Mouse (Mus musculus) bone marrow, adult 2 months (tissue): Measurements from ENCODE around the gene Dagla. TPM values are rescaled to one million over a fixed set of nuclear protein-coding genes. Genes with fewer than 3 reads are reported as not detected.

Experiments used
- H3K27ac ChIP-seq: fragments of 200-500 bp; 2 replicates; pipeline ENCODE4 v1.5.1; 2012; ENCODE audit warnings: low read depth, mild to moderate bottlenecking, control low read depth, inconsistent platforms, low read length; ENCODE audit not compliant: control insufficient read depth, poor library complexity, insufficient read depth
- H3K4me1 ChIP-seq: fragments of 200-500 bp; 2 replicates; pipeline ENCODE4 v1.6.1; 2011; ENCODE audit warnings: low read length; ENCODE audit not compliant: control insufficient read depth, insufficient read depth
- H3K4me3 ChIP-seq: fragments of 200-500 bp; replicated peaks from 2 replicates; pipeline ENCODE3; 2011; ENCODE audit warnings: mild to moderate bottlenecking, low read depth, low read length, control low read depth; ENCODE audit not compliant: control insufficient read depth
- CTCF ChIP-seq: fragments of 200-500 bp; IDR thresholded peaks from 2 replicates; pipeline ENCODE4 v1.5.1; 2011; ENCODE audit warnings: low read length, control low read depth; ENCODE audit not compliant: control insufficient read depth, insufficient read depth
- POLR2A ChIP-seq: fragments of 200-500 bp; IDR thresholded peaks from 2 replicates; pipeline ENCODE4 v1.6.1; 2011; ENCODE audit warnings: low read depth, mild to moderate bottlenecking, control low read depth, low read length, borderline replicate concordance; ENCODE audit not compliant: control insufficient read depth
- WGBS: fragments of 180-500 bp; shearing (Covaris S2); methylation state at CpG from one replicate; pipeline ENCODE4 v1.1.7; 2018; 5-methylcytosine and 5-hydroxymethylcytosine counted together
- polyA plus RNA-seq: library from polyadenylated mRNA; stranded (reverse); fragments of >200 nt; gene quantifications from 2 replicates; pipeline ENCODE4 v1.2.4, GENCODE M21; 2011; ENCODE audit warnings: low replicate concordance; ENCODE audit not compliant: missing spikeins, insufficient read depth, insufficient read length

Gene Dagla
- polyA plus RNA-seq, 1 experiment = not detected

- 1% methylated on average over 5 of the region's 5 CpGs for WGBS
- Histone ChIP-seq H3K4me1 (no peaks in the 10 kb centered on the region; the same call in 1 of the 2 replicates), H3K4me3 (peak overlapping the region; percentile 34), H3K27ac (no peak overlapping the region)
- TF ChIP-seq POLR2A = no peak
- no peak for TF ChIP-seq CTCF
Measured at GRCm38 (mm10) chr19:10204616-10205001, 100.1 kb downstream of the Dagla start.

GRCm38 (mm10) chr19:10203848-10204615, 100.6 kb downstream of the Dagla start, which contains the start of the genes Tmem258 and Fen1:
TSS of gene Tmem258 (plus strand) at chr19:10204014.
TSS of gene Fen1 (minus strand) at chr19:10204169.
- WGBS = under 1% methylated on average over 40 of the region's 40 CpGs
- peak within 1 kb of the TSS; percentile 90 for H3K4me3 ChIP-seq
- TF ChIP-seq CTCF (no peak), POLR2A (peak; percentile 58; the same call in 1 of the 2 replicates)
- H3K27ac ChIP-seq = peak within 1 kb of the TSS; percentile 82
- H3K4me1 ChIP-seq = no peaks in the 10 kb centered on the region; the same call in 1 of the 2 replicates

- no peak for TF ChIP-seq CTCF
- peak; percentile 65; the same call in 1 of the 2 replicates for TF ChIP-seq POLR2A
- Histone ChIP-seq H3K4me3 (peak overlapping the region; percentile 90), H3K4me1 (no peaks in the 10 kb centered on the region; the same call in 1 of the 2 replicates), H3K27ac (peak overlapping the region; percentile 82)
- 1% methylated on average over 23 of the region's 23 CpGs for WGBS
Measured at GRCm38 (mm10) chr19:10203146-10203847, 101.4 kb downstream of the Dagla start.

DNA sequence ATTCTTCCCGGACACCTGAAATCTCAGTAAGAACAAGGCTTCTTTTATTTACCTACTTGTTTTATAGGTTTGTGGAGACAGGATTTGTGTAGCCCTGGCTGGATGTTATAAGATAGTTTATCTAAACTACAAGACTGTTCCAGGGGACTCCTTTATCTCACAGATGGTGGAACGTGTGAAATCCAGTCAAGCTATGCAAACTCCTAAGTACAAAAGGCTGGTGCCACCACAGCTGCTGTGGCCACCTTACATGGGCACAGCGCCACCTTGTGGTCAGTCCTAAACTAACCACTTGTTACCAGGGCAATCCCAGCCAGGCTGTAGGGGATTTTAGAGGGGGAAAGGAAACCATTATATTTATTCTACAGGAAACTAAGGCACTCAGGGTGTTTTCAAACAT, 106.0 kb downstream of the Dagla start:
- TF ChIP-seq POLR2A (no peak), CTCF (peak; percentile 98)
- no peak overlapping the region for H3K4me3 ChIP-seq
- no peaks in the 10 kb centered on the region; the same call in 1 of the 2 replicates for H3K4me1 ChIP-seq
- no peak overlapping the region for H3K27ac ChIP-seq
- WGBS = 24% methylated on average over 3 of the region's 3 CpGs

DNA sequence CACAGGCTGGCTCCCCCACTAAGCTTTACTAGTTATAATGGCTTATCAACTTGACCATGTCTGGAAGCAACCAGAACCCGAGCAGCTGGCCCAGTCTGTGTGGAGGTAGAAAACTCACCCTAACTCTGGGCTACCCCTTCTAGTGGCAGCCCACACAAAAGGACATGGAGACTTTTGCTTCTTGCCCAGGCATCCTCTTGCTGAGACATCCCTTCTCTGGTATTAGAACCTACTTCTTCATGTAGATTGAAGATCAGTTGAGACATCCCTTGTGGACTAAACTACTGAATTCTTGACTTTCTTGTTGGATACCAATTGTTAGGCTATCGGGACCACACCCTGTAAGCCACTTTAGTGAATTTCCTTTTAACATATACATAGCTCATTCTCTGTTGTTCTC, 106.4 kb downstream of the Dagla start:
- Histone ChIP-seq H3K4me1 (no peaks in the 10 kb centered on the region; the same call in 1 of the 2 replicates), H3K4me3 (no peak overlapping the region), H3K27ac (no peak overlapping the region)
- WGBS = 83% methylated on average over 2 of the region's 2 CpGs
- TF ChIP-seq CTCF = no peak
- no peak for TF ChIP-seq POLR2A

DNA sequence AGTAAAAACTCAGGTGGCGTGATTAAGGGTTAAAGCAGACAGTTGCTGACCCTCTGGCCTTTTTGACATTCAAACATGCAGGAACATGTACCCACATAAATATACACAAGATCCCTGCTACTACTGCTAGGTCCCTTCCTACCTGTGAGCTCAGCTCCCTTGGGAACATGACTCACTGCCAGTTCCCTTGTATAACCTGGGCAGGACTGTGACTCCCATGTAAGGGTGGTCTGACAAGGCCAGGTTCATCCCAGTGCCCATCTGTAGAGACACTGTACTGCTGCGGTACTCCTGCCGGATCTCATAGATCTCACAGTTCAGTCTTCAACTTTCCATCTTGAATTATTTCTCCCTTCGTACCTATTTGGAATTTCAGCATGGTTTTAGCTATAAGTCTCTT, 107.5 kb downstream of the Dagla start:
- Histone ChIP-seq H3K4me3 (no peak overlapping the region), H3K4me1 (no peaks in the 10 kb centered on the region; the same call in 1 of the 2 replicates), H3K27ac (no peak overlapping the region)
- WGBS = 90% methylated on average over 4 of the region's 4 CpGs
- TF ChIP-seq CTCF (no peak), POLR2A (no peak)

Other genes starting within 250 kb of the Dagla start
- gene Fads2, start 203.1 kb downstream of the Dagla start, polyA plus RNA-seq = 10.1 and 17.5 TPM in 2 replicates
- 20.9 and 24.8 TPM in 2 replicates for gene Fads1, start 122.0 kb downstream of the Dagla start, polyA plus RNA-seq
- gene Tmem258, start 100.9 kb downstream of the Dagla start, polyA plus RNA-seq = 54.6 and 126 TPM in 2 replicates
- gene Fen1, start 100.7 kb downstream of the Dagla start, polyA plus RNA-seq = 64.3 and 77.3 TPM in 2 replicates
- 0.35 TPM in 1 of 2 replicates, not detected in the other for gene Myrf, start 64.1 kb downstream of the Dagla start, polyA plus RNA-seq
- gene Syt7, start 84.2 kb upstream of the Dagla start, polyA plus RNA-seq = 0.37 and 1.9 TPM in 2 replicates
- gene Lrrc10b, start 152.6 kb upstream of the Dagla start, polyA plus RNA-seq = not detected in 2 replicates
- 1.00 and 2.9 TPM in 2 replicates for gene Ppp1r32, start 178.1 kb upstream of the Dagla start, polyA plus RNA-seq
- 46.7 and 87.1 TPM in 2 replicates for gene Cpsf7, start 220.4 kb upstream of the Dagla start, polyA plus RNA-seq
- gene Sdhaf2, start 221.3 kb upstream of the Dagla start, polyA plus RNA-seq = 23.6 and 31.2 TPM in 2 replicates